Mouse (Mus musculus): Measurements from ENCODE around the gene Tbca.
A peak's percentile ranks its signal among the peaks of the same experiment; 100 is the strongest.

Gene Tbca

DNA sequence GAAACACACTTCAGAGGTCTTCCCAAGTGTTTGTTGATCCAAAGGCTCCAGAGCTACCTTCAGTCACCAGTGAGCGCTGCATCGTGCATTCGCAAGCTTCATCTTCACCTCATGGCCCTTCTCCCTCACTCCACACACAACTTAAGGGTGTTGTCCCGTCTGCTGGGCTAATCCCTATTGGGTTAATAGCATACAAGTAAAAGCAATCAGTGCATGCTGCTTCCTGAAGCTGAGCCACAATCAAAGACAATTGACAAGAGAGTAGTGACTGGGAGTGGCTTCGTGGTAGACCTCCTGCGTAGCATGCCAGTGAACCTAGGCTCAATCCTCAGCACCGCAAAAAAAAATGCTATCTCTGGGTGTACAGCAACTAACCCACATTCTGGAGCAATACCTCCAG lies 59.2 kb downstream of the Tbca start:
- no peak for DNase-seq (ENCODE audit: low spot score)

DNA sequence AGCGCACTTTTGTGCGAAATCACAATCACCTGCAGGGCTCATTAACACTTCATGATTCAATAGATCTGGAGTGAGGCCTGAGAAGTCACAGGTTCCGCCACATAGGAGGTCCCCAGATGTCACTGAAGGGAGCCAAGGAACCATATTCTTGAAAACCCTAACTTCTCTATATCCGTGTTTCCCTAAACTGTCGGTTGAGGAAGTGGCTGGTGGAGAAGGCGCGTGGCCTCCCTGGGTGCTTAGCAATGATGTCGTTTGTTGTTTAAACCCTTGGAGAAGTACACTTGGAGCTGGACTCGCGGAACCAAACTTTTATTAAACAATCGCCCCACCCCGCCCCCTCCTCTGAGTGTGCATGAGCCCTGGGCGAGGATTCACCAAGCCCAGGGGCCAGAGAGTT lies 60.6 kb downstream of the Tbca start:
- DNase-seq (ENCODE audit: low spot score): no peak

DNA sequence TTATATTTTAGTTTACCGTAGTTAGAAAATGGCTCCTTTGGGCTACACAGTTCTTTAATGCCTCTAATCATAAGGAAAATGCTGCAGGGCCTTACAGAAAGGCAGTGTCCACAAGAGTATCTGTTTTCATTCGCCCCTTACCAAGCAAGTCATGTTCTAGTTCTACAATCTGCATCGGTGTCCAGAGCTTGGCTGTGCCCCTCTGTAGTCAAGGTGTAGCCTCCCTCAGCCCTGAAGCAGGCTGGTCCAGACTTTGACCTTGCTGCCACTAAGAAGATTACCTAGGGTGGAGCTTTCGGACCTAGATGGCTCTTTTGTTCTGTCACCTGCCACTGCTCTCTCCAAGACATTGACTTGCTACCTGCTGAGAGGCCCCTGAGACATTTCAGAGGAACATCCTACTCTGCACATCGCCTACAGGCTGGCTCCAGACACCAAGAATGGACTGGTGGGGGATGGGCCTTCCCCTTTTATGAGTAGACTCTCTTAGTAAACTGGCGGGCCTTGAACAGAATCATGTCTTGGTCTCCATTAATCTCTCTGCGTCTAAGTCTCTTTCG lies 69.4 kb downstream of the Tbca start:
- DNase-seq (ENCODE audit: low spot score): no peak

DNA sequence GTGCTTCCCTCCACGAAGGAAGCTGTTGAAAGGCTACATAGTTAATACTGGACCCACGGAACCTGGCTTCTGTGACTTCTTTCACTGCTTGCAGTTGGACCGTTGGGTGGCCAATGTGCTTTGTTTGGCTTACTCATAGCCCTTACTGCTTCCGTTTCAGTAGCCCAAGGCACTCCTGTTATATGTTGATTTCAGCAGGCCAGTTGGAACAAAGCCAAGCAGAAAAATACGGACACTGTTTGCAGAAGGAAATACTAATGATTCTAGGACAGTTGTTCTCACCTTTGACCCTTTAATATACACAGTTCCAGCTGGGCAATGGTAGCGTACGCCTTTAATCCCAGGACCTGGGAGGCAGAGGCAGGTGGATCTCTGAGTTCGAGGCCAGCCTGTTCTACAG lies 70.5 kb downstream of the Tbca start:
- no peak for DNase-seq (ENCODE audit: low spot score)

DNA sequence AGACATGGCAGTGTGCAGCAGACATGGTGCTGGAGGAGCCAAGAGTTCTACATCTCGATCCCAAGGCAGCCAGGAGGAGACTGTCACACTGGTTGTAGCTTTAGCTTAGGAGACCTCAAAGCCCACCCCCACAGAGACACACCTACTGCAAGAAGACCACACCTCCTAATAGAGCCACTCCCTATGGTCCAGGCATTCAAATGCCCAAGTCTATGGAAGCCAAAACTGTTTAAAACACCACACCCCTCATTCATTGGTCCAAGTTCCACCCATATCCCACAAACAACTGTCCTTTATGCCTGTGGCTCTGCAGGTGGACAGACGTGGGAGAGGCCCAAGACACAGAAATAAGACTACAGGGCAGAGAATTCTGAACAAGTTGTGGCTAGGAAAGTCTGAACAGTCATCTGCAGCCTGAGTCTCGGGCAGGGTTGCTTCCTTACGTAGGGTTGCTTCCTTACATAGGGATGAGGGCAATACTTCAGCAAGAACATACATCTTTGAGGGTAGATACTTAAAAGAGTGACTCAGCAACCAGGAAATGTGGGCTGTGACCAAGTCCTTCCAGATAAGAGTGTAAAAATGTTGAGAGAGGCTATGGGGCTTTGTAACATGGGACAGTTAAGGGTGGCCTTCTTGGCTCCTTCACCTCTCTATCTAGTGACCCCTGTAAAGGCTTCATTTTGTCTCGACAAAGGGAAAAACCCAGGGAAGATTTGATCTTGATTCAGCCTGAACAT lies 74.0 kb downstream of the Tbca start:
- DNase-seq (ENCODE audit: low spot score): no peak

DNA sequence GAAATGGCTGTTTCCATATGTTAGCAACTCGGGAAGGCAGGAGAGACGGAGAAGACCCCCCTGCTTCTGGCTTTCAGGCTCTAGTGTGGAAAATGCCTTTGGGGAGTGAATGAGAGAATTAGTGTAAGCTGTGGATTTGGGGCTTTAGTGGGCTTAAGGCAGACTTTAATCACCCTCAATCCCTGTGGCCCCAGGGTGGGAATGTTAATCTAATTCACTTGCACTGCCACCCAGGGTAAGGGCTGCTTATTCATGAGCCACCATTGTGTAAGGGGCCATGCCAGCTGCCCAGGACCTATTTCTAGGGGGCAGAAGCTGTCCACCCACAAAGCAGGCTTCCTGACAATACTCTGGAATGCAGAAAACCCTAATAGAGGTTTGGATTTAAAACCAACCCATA lies 78.2 kb downstream of the Tbca start:
- DNase-seq (ENCODE audit: low spot score): no peak

DNA sequence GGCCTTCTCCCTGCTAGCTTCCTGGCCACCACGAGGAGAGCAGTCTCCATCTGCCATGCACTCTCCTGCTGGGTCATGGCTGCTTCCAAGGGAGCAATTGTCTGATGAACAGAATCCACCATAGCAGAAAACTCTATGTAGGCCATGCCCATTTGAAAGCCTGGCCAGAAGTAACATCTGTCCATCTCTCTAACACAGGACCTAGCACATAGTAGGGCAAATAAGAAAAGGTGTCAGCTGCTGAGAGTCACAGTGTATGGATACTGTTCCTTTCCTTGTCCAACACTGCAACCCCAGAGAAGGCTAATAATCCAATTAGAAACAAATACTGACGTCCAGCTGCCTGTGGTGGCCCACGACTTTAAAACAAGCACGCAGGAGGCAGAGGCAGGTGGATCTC lies 79.1 kb downstream of the Tbca start:
- no peak for DNase-seq (ENCODE audit: low spot score)

DNA sequence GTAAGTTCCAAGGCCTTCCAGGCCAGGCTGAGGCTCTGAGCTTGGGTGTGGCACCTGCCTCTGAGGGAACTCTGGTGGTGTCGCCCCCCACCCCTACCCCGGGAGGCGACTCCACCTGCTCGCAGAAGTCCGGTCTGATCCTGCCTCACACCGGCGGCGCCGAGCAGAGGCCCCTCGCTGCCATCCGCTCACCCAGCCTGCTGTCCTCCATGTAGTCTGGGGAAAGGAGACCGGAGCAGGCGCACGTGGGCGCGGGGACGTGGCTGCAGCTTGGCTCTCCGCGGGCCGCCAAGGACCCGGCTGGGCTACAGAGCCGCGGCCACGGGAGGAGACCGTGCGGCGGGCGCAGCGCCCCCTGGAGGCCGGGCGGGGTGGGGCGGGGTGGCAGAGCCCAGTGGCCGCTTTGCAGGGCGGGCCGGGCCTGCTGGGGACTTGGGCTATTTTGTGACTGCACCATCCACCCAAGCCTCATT lies 79.8 kb downstream of the Tbca start:
- DNase-seq (ENCODE audit: low spot score): peak; percentile 85

DNA sequence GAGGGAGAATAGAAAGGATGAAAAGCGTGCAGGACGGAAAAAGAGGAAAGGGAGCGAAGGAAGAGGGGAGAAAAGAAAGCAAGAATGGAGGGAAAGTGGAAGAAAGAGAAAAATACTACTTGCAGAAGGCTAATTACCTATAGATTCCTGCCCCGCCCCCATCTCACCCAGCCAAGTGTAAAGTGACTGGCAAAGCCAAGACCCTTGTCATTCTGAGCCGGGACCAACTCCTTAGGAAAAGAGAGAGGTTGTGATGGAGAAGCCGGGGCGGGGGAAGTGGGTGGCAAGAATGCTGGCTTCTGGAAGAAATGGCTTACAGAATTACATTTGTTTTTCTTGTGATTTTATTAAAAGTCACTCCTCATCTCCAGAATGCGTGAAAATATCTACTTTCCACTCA lies 80.8 kb downstream of the Tbca start:
- DNase-seq (ENCODE audit: low spot score): no peak

DNA sequence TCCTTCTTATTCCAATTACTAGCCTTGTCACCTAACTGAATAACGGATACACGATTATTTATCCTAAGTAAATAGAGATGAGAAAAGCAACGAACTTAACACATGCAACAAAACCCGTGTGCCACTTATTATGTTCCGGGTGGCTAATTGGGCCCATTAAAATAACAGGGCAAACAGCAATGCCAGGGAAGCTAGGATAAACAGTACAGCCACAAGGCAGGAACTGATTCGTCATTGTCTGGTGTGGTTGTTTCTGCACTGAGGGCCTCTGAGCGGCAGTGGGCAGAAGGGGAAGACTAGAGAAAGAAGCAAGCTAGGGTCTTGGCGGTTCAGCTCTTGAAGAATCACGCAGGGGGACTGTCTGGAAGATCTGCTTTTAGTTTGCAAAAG lies 81.4 kb downstream of the Tbca start:
- DNase-seq (ENCODE audit: low spot score): no peak

DNA sequence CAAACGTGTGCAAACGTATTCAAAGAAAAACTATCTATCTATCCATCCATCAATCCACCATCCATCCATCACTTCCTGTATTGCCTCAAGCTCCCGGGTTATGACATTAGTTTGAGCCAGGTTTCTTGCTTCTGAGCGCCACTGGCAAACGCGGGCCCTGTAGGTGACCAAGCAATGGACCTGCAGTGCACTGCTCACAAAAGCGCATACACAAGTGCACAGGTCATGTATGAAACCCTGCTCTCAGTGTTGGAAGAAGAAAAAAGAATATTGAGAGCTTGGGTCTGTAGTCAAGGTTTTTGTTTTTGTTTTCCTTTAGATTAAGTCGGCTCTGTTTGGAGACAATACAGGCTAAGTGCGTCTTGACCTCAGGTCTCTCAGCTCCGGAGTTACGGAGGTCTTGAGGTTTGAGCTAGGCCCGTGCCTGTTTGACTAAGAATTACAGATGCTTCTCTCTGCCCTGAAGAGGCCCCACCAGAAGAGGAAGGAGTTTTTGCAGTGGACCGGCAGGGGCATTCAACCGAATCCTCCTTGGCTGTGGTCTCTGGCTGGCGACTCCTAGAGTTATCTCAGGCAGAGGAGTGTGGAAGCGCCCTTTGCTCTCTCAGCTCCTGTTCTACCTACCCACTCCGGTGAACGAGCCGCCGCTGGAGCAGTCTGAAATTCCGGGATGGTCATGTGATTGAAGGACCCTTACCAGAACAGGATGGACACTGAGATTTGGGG lies 81.9 kb downstream of the Tbca start:
- DNase-seq (ENCODE audit: low spot score): no peak

DNA sequence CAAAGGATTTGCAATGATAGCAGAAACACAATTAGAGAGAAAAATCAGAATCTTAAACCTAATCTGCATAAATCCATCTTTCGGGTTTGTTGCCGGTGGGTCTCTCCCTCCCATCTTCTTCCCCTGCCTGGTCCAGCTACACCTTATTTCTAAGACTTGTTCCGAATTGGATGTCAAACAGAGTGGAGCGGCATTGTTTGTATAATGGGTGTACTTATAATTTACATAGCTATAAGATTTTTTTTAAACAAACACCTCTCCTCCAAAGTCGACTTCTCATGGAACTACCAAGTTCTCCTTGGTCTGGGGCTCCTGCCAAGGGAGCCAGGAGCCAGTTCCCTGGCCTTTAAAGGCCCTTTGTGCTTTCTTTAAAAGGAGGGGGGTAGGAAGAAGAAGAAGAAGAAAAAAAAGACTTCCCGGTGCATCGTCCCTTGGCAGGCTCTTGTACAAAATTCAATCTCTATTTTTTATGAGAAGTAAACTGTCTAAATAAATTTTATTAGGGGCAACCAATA lies 83.2 kb downstream of the Tbca start:
- DNase-seq (ENCODE audit: low spot score): no peak

DNA sequence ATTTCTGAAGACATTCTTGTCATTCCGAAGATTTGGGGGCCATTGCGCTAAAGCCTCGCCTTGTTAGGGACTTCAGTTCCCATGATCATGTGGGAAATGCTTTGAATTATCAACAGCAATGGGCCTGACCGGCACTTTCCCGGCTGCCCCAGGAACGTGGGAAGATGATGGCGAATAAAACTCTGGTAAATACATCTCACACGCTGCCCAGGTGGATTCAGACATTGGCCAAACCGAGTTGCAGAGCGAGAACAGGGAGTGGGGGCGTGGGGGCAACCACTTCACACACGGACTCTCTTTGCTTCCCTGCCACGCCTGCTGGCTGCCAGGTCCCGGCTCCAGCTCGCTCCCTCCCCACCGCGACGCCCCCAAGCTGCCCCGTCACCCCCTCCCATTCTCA lies 83.7 kb downstream of the Tbca start:
- DNase-seq (ENCODE audit: low spot score): no peak

DNA sequence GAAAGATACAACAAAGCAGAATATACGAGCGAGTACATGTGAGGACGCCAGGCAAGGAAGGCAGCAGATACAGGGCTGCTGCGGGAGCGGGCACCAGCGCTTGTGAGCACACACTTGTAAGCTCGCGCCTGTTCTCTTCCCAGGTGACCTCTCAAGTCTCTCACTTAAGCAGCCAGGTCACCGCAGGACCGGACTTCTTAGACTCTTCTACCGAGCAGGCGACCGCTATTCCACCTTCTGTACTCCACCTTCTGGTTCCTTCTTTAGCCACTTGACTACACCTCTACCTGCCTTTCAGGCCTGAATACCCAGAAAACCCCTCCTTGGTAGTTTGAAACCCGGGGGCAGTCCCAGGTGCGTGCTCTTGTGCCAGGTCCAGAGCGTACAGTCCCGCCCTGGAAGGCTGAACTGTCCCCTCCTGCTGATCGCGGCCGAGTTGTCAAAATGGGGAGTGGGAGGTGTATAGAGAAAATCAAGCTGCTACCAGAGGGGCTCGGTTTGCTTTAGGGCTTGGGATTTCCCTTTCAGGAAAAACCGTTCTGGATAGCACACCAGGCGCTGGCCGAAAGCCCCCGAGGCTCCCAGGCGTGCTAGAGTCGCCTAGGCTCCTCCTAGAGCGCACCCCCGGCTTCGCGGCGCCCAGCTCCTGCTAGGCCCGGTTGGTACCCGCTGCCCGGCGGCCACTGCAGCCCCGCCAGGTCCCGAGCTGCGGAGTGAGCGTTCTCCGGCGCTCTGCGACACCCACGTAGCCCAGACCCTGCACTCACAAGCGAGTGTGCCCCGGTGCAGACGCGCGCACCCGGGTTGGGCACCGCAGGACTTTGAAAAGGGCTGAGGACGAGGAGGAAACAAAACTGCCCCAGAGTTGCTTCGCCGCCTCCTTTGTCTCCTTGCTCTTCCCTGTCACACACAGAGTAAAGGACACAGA lies 84.7 kb downstream of the Tbca start:
- no peak for DNase-seq (ENCODE audit: low spot score)

DNA sequence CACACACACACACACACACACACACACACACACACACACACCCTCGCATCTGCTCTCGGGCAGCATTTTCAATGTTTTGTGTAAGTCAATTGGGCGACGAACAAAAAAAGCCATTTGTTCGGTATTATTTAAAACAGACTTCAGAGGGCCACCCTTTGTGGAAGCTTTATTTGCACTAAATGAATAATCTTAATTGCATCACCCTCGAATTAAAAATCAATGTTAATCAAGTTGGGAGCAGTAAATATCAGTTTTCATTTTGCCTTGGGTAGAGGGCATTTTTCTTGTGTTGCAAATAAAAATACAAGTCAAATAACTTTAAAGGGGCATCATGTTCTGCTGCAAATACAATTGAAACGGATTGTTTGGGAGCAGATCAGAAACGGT lies 85.3 kb downstream of the Tbca start:
- DNase-seq (ENCODE audit: low spot score): no peak

DNA sequence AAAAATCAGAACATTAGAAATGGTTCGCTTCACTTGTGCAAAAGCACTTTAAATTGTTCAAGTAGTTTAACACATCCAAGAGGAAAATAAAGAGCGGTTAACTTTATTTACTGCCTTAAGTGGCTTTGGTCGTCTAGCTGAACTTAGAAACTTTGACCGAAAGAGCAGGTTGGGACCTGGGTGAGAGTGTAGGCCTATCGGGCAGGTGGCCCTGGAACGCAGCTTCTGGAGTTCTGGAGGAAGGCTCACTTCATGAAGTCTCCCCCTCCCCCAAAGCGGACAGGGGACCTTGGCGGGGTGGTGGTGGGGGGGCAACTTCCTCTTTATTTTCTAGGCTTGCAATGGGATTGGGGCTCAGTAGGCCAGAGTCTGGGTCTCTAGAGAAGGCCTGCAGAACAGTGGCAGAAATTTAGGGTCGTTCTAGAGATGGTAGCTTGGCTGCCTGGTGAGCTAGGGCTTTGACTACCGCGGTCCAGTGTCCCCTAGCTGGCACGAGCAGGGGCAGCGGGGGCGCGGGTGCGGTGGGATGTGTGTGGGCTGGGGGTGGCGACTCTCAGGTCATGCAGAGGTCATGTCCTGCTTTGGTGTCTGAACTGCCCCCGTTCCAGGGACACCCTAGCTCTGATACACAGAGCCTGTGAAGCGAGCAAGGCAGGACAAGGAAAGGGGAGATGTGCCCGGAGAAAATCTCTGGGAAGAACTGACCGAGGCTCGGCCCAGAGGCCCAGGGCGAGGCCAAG lies 86.1 kb downstream of the Tbca start:
- DNase-seq (ENCODE audit: low spot score): no peak

DNA sequence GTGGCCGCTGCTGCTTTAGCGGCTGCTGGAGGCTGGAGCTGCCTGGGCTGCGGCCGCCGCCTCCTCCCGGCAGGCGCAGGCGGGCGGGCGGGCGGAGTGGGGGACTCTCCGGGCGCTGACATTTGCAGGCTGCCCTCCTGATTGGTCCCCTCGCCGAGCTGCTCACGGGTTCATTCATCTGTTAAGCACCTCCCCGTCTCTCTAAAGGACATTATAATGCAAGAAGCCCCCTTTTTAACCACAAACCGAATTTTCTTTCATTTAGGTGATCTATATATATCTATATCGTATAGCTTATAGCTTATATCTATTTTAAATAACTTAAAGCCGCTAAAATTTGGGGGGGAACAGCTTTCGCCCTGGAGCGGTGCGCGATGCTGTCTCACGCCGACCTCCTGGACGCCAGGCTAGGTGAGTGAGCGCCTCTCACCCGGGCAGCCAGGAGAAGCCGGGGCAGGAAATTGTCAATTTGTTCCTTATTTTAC lies 86.7 kb downstream of the Tbca start, which contains the start of gene Otp:
Gene Otp (plus strand): TSS at position 207 of the 485 bp plus-strand sequence.
- DNase-seq (ENCODE audit: low spot score): peak; percentile 49

DNA sequence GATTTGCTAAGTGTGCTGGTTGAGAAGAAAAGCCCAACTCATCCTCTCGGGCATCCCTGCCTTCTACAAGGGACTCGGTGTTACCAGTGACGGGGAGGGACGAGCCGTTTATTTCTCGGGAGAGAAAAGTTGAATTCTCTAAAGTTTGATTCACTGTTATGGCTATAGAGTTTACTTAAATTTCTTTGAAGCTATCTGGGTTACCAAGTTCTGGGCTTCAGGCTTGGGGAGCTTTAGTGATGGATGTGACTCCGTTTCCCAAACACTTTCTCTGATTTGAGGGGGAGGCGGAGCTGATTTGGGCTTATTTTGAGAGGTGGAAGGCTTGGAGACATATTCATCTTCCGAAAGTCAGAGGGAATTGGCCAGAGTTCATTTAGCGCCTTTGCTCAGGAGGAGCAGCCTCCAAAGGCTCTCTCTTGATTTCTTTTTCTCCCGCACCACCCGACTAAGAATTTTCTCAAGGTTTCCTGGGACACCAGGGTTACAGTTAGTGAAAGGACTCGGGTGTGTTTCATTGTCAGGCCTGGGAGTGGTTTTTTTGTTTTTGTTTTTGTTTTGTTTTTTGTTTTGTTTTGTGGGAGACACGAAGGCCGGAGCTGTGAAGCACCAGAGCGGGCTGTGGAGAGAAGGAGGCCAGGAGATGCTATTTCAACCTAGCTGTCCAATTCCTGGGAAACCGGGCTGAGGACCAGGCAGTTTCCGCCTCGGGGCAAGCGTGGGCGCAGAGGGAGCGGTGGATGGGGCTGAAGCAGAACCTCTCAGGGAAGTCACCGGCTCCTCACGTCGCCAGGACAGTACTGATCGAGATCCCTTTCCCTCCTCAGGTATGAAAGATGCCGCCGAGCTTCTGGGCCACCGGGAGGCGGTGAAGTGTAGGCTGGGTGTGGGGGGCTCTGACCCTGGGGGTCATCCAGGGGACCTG lies 87.8 kb downstream of the Tbca start:
- no peak for DNase-seq (ENCODE audit: low spot score)

DNA sequence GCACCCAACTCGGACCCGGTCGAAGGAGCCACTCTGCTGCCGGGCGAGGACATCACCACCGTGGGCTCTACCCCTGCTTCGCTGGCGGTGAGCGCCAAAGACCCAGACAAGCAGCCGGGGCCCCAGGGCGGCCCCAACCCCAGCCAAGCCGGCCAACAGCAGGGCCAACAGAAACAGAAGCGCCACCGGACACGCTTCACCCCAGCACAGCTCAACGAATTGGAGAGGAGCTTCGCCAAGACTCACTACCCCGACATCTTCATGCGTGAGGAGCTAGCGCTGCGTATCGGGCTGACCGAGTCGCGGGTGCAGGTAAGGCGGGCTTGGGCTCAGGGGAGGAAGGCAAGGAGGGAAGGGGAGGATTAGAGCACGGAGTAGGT lies 88.5 kb downstream of the Tbca start:
- DNase-seq (ENCODE audit: low spot score): no peak

Data from MN1 (cell line).